Mouse (Mus musculus) heart, embryonic 12.5 days (tissue): ENCODE results near the gene Serpinh1. TPM values are rescaled to one million over a fixed set of nuclear protein-coding genes. Genes with fewer than 3 reads are reported as not detected.

Experiments
- ATAC-seq: fragments of 200-750 bp; cut with Nextera tagmentation; 2 replicates; pipeline ENCODE4 v1.8.0; 2017; ENCODE audit warnings: moderate TSS enrichment, moderate library complexity; ENCODE audit not compliant: insufficient number of reproducible peaks, low FRiP score
- H3K27ac ChIP-seq: fragments of 300-500 bp; sonication (generic); 2 replicates; pipeline ENCODE4 v1.5.1; 2016; ENCODE audit warnings: mild to moderate bottlenecking, moderate library complexity; ENCODE audit not compliant: poor library complexity, severe bottlenecking
- H3K27me3 ChIP-seq: fragments of 300-500 bp; sonication (generic); replicated peaks from 2 replicates; pipeline ENCODE4 v1.6.1; 2016; ENCODE audit warnings: mild to moderate bottlenecking, moderate library complexity
- H3K36me3 ChIP-seq: fragments of 300-500 bp; sonication (generic); 2 replicates; pipeline ENCODE4 v1.6.1; 2016; ENCODE audit warnings: mild to moderate bottlenecking, moderate library complexity
- H3K4me1 ChIP-seq: fragments of 300-500 bp; sonication (generic); replicated peaks from 2 replicates; pipeline ENCODE4 v1.6.1; 2016; ENCODE audit warnings: mild to moderate bottlenecking
- H3K4me2 ChIP-seq: fragments of 300-500 bp; sonication (generic); 2 replicates; pipeline ENCODE4 v1.6.1; 2016; ENCODE audit warnings: mild to moderate bottlenecking, moderate library complexity
- H3K4me3 ChIP-seq: fragments of 300-500 bp; sonication (generic); 2 replicates; pipeline ENCODE4 v1.5.1; 2016; ENCODE audit warnings: mild to moderate bottlenecking
- H3K9ac ChIP-seq: fragments of 300-500 bp; sonication (generic); 2 replicates; pipeline ENCODE4 v1.6.1; 2016; ENCODE audit warnings: mild to moderate bottlenecking, moderate library complexity
- H3K9me3 ChIP-seq: fragments of 300-500 bp; sonication (generic); replicated peaks from 2 replicates; pipeline ENCODE4 v1.6.1; 2016; ENCODE audit warnings: mild to moderate bottlenecking, moderate library complexity
- WGBS: fragments of 180-500 bp; shearing (Covaris S2); methylation state at CpG from one replicate; pipeline ENCODE4 v1.1.7; 2016; 5-methylcytosine and 5-hydroxymethylcytosine counted together
- polyA plus RNA-seq: library from polyadenylated mRNA; unstranded; fragments of >200 nt; fragmentation: Nextera tagmentation; extraction: Ambion mirVana; gene quantifications from 2 replicates; pipeline ENCODE4 v1.2.1, GENCODE M21; 2016

The Serpinh1 gene
- polyA plus RNA-seq, 1 experiment from 2014 or later: 1,316 TPM

GRCm38 (mm10) chr7:99366716-99367115 is 13.7 kb upstream of the Serpinh1 start:
- no peak for ATAC-seq
- 0 out of 2 replicates have a peak overlapping the region, but pooled peaks have one; percentile 2 for H3K9ac ChIP-seq
- no peak overlapping the region for H3K27ac ChIP-seq
- H3K4me3 ChIP-seq: no peak overlapping the region
- no peaks in the 10 kb centered on the region for H3K9me3 ChIP-seq
- H3K36me3 ChIP-seq: no peaks in the 10 kb centered on the region
- 70% methylated on average over 6 of the region's 6 CpGs for WGBS
- 0 out of 2 replicates have a peak, but pooled peaks cover 3% of the 10 kb centered on the region for H3K4me1 ChIP-seq
- no peak overlapping the region for H3K4me2 ChIP-seq
- peaks cover 10% of the 10 kb centered on the region; the same call in 1 of the 2 replicates for H3K27me3 ChIP-seq

GRCm38 (mm10) chr7:99365069-99365468 is 12.0 kb upstream of the Serpinh1 start:
- ATAC-seq: no peak
- WGBS: 0% methylated on average over 5 of the region's 5 CpGs
- Histone ChIP-seq H3K27ac (no peak overlapping the region), H3K4me2 (no peak overlapping the region), H3K4me1 (peaks cover 17% of the 10 kb centered on the region), H3K9ac (no peak overlapping the region), H3K36me3 (no peaks in the 10 kb centered on the region), H3K9me3 (no peaks in the 10 kb centered on the region), H3K27me3 (peaks cover 4% of the 10 kb centered on the region; the same call in 1 of the 2 replicates), H3K4me3 (no peak overlapping the region)

- H3K27me3 ChIP-seq: peaks cover 4% of the 10 kb centered on the region; the same call in 1 of the 2 replicates
Measured at GRCm38 (mm10) chr7:99362137-99362536, 9.1 kb upstream of the Serpinh1 start.

GRCm38 (mm10) chr7:99360803-99361414 is 7.9 kb upstream of the Serpinh1 start:
- Histone ChIP-seq H3K9me3 (no peaks in the 10 kb centered on the region), H3K36me3 (no peaks in the 10 kb centered on the region), H3K4me3 (no peak overlapping the region), H3K27ac (peak overlapping the region; percentile 90), H3K4me1 (peaks cover 47% of the 10 kb centered on the region), H3K4me2 (peak overlapping the region; percentile 41), H3K27me3 (no peaks in the 10 kb centered on the region), H3K9ac (peak overlapping the region; percentile 55)
- no peak for ATAC-seq
- 29% methylated on average over 8 of the region's 8 CpGs for WGBS

More at GRCm38 (mm10) chr7:99362137-99362536, 9.1 kb upstream of the Serpinh1 start:
- Histone ChIP-seq H3K9ac (no peak overlapping the region), H3K9me3 (no peaks in the 10 kb centered on the region), H3K4me2 (no peak overlapping the region), H3K4me3 (no peak overlapping the region), H3K4me1 (peaks cover 35% of the 10 kb centered on the region), H3K36me3 (no peaks in the 10 kb centered on the region), H3K27ac (no peak overlapping the region)
- ATAC-seq: no peak
- WGBS: 93% methylated on average over 2 of the region's 2 CpGs

GRCm38 (mm10) chr7:99360021-99360802 is 7.2 kb upstream of the Serpinh1 start:
- peak overlapping the region; percentile 41 for H3K4me2 ChIP-seq
- peak; percentile 90 for ATAC-seq

GRCm38 (mm10) chr7:99358371-99358770 is 5.3 kb upstream of the Serpinh1 start:
- Histone ChIP-seq H3K9me3 (no peaks in the 10 kb centered on the region), H3K27me3 (no peaks in the 10 kb centered on the region), H3K9ac (no peak overlapping the region), H3K27ac (0 out of 2 replicates have a peak overlapping the region, but pooled peaks have one; percentile 11), H3K4me2 (no peak overlapping the region), H3K4me1 (peaks cover 66% of the 10 kb centered on the region), H3K4me3 (no peak overlapping the region), H3K36me3 (no peaks in the 10 kb centered on the region)
- ATAC-seq: no peak
- 83% methylated on average over 8 of the region's 8 CpGs for WGBS

More at GRCm38 (mm10) chr7:99360021-99360802, 7.2 kb upstream of the Serpinh1 start:
- peak overlapping the region; percentile 55 for H3K9ac ChIP-seq
- H3K27ac ChIP-seq: peak overlapping the region; percentile 90
- WGBS: 13% methylated on average over 10 of the region's 10 CpGs
- H3K36me3 ChIP-seq: no peaks in the 10 kb centered on the region
- no peaks in the 10 kb centered on the region for H3K27me3 ChIP-seq
- H3K4me1 ChIP-seq: peaks cover 52% of the 10 kb centered on the region
- H3K4me3 ChIP-seq: no peak overlapping the region
- H3K9me3 ChIP-seq: no peaks in the 10 kb centered on the region

- Histone ChIP-seq H3K36me3 (no peaks in the 10 kb centered on the region), H3K27ac (peak overlapping the region; percentile 99), H3K27me3 (no peaks in the 10 kb centered on the region), H3K9me3 (no peaks in the 10 kb centered on the region), H3K4me1 (peaks cover 69% of the 10 kb centered on the region), H3K4me3 (no peak overlapping the region), H3K4me2 (peak overlapping the region; percentile 59), H3K9ac (peak overlapping the region; percentile 44; the same call in 1 of the 2 replicates)
- WGBS: 25% methylated on average over 7 of the region's 7 CpGs
- ATAC-seq: no peak
Measured at GRCm38 (mm10) chr7:99357201-99357600, 4.2 kb upstream of the Serpinh1 start.

GRCm38 (mm10) chr7:99356244-99356930 is 3.3 kb upstream of the Serpinh1 start:
- H3K9me3 ChIP-seq: no peaks in the 10 kb centered on the region
- peak; percentile 20; the same call in 1 of the 2 replicates for ATAC-seq
- no peaks in the 10 kb centered on the region for H3K36me3 ChIP-seq
- WGBS: 7% methylated on average over 9 of the region's 9 CpGs
- H3K27ac ChIP-seq: peak overlapping the region; percentile 99
- peak overlapping the region; percentile 14; the same call in 1 of the 2 replicates for H3K4me3 ChIP-seq
- peak overlapping the region; percentile 59 for H3K4me2 ChIP-seq
- H3K4me1 ChIP-seq: peaks cover 68% of the 10 kb centered on the region
- peak overlapping the region; percentile 52; the same call in 1 of the 2 replicates for H3K9ac ChIP-seq
- H3K27me3 ChIP-seq: no peaks in the 10 kb centered on the region

- peaks cover 65% of the 10 kb centered on the region for H3K4me1 ChIP-seq
- H3K4me3 ChIP-seq: peak overlapping the region; percentile 26; the same call in 1 of the 2 replicates
- no peaks in the 10 kb centered on the region for H3K27me3 ChIP-seq
- 8% methylated on average over 7 of the region's 7 CpGs for WGBS
- peaks cover under 1% of the 10 kb centered on the region; the same call in 1 of the 2 replicates for H3K36me3 ChIP-seq
- H3K27ac ChIP-seq: peak overlapping the region; percentile 99
- H3K9me3 ChIP-seq: no peaks in the 10 kb centered on the region
- no peak for ATAC-seq
- peak overlapping the region; percentile 62 for H3K9ac ChIP-seq
- peak overlapping the region; percentile 59 for H3K4me2 ChIP-seq
Measured at GRCm38 (mm10) chr7:99355731-99356131, 2.7 kb upstream of the Serpinh1 start.

GRCm38 (mm10) chr7:99351802-99352517 is 1.1 kb downstream of the Serpinh1 start:
- H3K9me3 ChIP-seq: no peaks in the 10 kb centered on the region
- peak overlapping the region; percentile 99 for H3K27ac ChIP-seq
- H3K27me3 ChIP-seq: no peaks in the 10 kb centered on the region
- peak overlapping the region; percentile 93 for H3K4me2 ChIP-seq
- H3K36me3 ChIP-seq: peaks cover 38% of the 10 kb centered on the region
- peak; percentile 19; the same call in 1 of the 2 replicates for ATAC-seq
- under 1% methylated on average over 18 of the region's 18 CpGs for WGBS
- peak overlapping the region; percentile 95 for H3K9ac ChIP-seq
- peaks cover 65% of the 10 kb centered on the region for H3K4me1 ChIP-seq
- H3K4me3 ChIP-seq: peak overlapping the region; percentile 75
